Mouse (Mus musculus) E14TG2a.4 (cell line): ENCODE measurements around the gene Jun.

Source experiments
- CTCF ChIP-seq: conservative IDR thresholded peaks from 2 replicates; pipeline ENCODE4 v1.5.1; 2014; ENCODE audit warnings: low read length
- NANOG ChIP-seq: IDR thresholded peaks from 2 replicates; pipeline ENCODE4 v1.6.1; 2014; ENCODE audit warnings: borderline replicate concordance, low read length, mixed read lengths
- POU5F1 ChIP-seq: IDR thresholded peaks from 2 replicates; pipeline ENCODE4 v1.6.1; 2014; ENCODE audit warnings: low read length, borderline replicate concordance

DNA sequence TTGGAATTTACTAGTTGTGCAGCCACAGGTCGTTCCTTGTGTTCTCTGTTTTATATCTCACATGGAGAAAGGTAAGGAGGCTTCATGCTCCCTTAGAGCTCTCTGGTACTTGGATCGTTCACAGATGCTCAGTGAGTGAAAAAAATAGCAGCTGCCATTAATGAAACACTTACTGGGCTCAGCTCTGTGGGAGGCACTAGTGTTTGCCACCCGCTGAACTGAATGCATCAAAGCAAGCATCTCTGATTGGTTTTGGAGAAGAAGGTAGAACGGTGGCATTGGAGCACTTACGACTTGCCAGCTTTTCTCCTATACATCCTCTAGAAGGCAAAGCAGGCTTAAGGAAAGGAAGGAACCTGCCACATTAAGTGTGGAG, 46.7 kb upstream of the Jun start:
- no peak for TF ChIP-seq CTCF
- no peak for TF ChIP-seq POU5F1
- no peak for TF ChIP-seq NANOG
